Mouse (Mus musculus): ENCODE measurements at regions not wholly inside any gene's neighbourhood (a gene's known extent, or its start where the extent isn't known, plus 50 kb on each side); places are given as distances from the start of the nearest gene placed in this dataset.

GRCm38 (mm10) chrX:99593872-99594487, 122.9 kb upstream of the Pja1 start:
- DNase-seq, result no peak

- no peak for DNase-seq
These were observed 121.9 kb upstream of the Pja1 start for GRCm38 (mm10) chrX:99592980-99593379.

- no peak for DNase-seq
These were observed 116.2 kb upstream of the Pja1 start for GRCm38 (mm10) chrX:99587284-99587683.

GRCm38 (mm10) chrX:99586282-99586681, 115.2 kb upstream of the Pja1 start:
- no peak for DNase-seq

DNA sequence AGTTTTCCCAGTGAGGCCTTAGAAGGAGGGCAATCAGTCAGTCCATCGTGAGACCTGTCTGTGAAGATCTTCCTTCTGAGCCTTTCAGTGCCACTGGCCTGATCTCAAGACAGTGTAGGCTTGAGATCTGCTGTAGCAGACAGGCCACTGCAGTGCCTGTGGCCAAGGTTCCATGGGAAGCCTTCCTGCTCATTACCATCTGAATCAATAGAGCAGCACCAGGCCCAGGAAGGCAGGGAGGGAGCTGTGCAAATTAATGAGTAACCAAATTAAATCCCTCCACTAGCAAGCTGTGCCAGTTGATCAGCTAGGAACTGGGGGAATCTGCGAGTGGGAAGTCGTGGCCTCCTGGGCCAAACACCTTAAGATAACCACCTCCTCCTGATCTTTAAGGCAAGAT, 114.6 kb upstream of the Pja1 start:
- DNase-seq, result no peak

DNA sequence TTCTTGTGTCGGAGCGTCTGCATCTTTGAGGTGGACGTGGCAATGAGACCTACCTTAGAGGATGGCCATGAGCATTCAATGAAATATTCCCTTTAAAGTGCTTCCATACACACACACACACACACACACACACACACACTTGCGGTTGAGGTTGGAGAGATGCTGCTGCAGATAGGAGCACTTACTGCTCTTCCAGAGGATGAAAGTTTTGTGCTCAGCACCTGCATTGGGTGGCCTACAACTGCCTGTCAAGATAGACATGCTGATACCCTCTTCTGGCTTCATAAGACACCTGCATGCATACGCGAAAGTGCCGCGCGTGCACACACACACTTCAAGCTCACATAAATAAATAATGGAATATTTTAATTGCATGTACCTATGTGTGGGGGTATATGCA, 111.5 kb upstream of the Pja1 start:
- no peak for DNase-seq

- DNase-seq, result no peak
These were observed 110.8 kb upstream of the Pja1 start for GRCm38 (mm10) chrX:99581632-99582466.

GRCm38 (mm10) chrX:99579206-99579605, 108.1 kb upstream of the Pja1 start:
- no peak for DNase-seq

- DNase-seq, result no peak
These were observed 107.7 kb upstream of the Pja1 start for GRCm38 (mm10) chrX:99578796-99579195.

DNA sequence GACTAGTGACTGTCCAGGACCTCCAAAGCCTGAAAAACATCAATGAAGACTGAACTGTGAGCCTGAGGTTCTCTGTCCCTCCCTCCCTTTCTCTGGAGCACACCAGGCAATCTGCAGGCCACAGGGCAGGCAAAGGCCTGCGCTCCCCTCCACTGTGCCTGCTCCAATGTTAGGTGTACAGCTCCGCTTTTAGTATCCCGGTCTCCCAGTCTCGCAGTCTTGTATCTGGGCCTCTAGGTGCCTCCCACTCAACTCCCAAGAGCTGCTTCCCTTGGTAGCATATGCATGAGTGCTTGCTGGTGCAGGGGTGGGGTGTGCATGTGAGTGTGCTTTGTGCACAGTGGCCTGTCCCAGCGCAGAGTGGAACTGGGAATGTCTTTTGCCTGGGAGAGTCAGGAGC, 104.0 kb upstream of the Pja1 start:
- no peak for DNase-seq

DNA sequence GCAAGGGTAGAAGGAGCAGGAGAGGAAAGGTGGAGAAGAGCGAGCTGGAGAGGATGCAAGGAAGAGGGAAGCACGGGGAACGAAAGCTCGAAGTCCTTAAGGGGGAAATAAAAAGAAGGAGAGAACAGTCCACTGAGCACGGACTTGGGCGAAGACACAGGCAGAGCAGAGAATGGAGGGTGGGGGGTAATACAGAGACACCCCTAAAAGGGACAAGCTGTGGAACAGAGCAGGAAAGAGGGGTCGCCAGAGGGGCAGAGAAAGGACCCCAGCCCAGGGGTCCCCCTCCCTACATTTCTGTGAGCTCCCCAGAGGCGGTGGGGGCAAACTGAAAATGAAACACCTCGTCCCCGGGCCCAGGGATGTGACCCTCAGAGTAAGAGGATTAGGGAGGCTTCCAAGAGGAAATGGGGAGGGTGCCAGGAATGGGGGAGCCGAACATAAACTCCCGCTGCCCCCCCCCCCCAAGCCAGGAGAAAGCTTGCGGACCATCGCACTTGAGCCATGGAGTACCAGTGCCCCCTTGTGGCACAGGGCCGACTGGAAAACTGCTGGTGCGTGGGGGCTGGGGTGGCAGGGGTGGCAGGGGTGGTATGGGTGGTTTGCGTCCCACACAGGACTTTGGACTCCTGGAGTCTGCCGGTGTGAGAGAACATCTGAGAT, 103.5 kb upstream of the Pja1 start:
- no peak for DNase-seq

GRCm38 (mm10) chrX:99570161-99570560, 99.1 kb upstream of the Pja1 start:
- DNase-seq, result no peak

GRCm38 (mm10) chrX:99568244-99568643, 97.2 kb upstream of the Pja1 start:
- no peak for DNase-seq

DNA sequence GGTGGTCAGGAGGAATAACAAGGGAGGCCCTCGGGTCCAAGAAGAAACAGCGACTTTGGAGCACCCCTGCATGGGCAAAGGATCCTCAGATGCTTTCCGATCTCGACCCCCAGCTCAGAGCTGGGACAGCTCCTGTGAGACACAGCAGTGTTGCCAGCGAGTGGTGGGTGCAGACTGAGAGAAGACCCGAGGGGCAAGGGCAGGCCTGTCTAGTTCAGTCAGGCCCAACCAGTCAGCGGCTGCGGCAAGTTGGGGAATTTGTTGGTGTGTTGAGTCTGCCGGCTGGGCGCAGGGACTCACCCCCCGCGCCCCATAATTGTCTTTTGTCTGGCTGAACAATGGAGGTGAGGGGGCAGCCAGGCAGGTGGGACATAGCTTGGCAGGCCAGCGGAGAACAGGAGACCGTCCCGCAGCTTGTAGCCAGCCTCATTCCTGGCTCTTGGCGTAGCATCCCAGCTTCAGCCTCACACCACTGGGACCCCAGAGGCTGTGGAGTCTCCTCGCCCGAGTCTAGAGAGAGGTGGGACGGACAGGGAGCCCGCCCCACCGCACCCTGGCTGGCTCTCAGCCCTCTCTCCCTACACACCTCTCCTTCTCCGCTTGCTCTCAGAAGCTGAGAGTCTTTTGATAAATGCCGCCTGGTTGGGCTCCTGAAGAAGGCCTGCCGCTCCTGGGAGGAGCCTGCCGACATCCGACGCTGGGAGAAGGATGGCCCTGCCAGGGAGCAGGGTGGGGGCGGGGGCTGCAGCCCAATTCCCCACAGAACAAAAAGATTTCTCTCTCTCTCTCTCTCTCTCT, 96.5 kb upstream of the Pja1 start:
- DNase-seq, result no peak

DNA sequence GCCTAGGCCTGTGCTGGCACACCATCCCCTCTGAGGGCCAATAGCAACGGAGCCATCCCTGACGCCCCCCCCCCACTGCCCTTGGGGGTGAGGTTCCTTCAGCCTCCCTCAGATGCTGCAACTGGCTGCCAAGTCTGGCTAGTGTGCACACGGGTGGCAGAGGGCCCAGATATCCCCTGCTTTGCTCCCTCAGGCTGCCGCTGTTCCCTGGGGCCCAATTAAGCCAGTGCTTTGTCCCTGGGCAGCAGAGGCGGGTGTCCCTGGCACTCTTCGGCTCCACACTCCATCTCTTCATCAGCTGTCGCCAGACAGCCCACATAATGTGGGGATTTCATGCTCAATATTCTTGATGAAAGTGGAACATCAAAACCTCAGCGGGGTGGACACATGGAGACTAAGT, 90.9 kb upstream of the Pja1 start:
- no peak for DNase-seq

GRCm38 (mm10) chrX:99560699-99561098, 89.6 kb upstream of the Pja1 start:
- DNase-seq, result no peak

- DNase-seq, result no peak
These were observed 85.8 kb upstream of the Pja1 start for GRCm38 (mm10) chrX:99556876-99557354.

- no peak for DNase-seq
These were observed 85.1 kb upstream of the Pja1 start for GRCm38 (mm10) chrX:99555976-99556781.

- no peak for DNase-seq
These were observed 81.7 kb upstream of the Pja1 start for GRCm38 (mm10) chrX:99552778-99553177.

GRCm38 (mm10) chrX:99550057-99550760, 79.1 kb upstream of the Pja1 start:
- no peak for DNase-seq

All from gastrocnemius, postnatal 25 days (tissue).